Mouse (Mus musculus): ENCODE data around the gene Sgsh. TPM values are rescaled to one million over a fixed set of nuclear protein-coding genes. Genes with fewer than 3 reads are reported as not detected.
"Not testable (repeated sequence)": the region's sequence is repeated elsewhere in the genome, so short reads cannot be mapped to it uniquely, and the experiment has no call there.

The Sgsh gene
- polyA plus RNA-seq (2012; rRNA removed) = 8.2 and 11.6 TPM in 2 replicates

DNA sequence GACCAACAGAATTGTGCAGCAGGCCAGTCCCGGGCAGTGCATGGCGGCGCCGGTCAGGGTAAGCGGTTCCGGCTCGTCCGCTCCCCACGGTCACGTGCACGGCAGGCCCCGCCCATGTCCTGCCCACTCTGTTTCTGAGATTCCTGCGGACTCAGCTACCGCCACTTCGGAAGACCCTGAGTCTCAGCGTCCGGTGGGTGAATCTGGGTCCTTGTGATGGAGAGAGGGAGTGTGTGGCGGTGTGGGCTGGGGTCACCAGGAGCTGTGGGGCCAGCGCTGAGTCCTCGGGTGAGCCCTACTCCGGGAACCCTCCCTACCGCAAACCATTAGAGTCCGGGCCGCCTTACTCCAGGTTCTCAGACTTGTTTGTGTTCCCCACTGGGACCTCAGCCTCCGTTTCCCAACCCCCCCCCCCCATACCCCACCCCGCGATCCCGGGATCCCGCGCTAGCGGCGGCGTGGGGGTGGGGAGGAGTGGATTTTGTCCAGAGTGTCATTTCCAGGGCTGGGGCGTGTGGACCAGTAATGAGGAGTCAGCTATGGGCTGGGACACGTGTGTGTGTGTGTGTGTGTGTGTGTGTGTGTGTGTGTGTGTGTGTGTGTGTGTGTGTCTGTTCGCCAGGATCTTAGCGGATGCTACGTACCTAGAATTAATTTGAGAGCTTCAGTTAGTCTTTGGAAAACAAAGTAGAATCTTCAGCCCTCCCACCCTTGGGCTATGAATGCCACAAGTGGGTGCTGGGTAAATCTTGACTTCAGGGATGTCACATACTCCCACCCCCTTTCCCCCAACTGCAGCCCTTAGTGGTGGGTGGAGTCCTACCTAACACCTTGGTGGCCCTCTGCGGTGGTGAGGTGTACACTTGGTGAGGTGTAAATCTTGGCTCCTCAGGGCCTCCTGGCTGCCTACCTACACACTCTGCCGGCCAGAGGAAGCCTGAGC lies at the start of gene Sgsh, which contains the start of gene Slc26a11:
Sgsh (minus strand) TSS at position 94 of the 943 bp plus-strand sequence.
Slc26a11 (plus strand) TSS at position 115 of the 943 bp plus-strand sequence.
- DNase-seq (ENCODE audit: low spot score) = peak; percentile 78

DNA sequence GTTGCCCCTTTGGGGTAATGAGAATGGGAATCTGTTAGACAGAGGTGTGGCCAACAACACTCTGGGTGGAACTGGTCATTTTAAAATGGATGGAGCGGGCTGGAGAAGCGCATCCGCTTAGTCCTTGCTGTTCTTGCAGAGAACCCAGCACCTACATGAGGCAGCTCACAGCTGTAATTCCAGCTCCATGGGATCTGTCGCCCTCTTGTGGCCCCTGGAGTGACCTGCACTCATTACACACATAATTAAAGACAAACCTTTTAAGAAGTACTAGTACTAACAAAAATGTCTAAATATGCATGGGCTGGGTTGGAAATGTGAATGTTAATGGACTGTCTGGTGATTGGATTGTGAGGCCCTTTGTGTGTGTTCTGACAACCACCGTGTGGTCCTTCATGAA lies 49.3 kb upstream of the Sgsh start:
- no peak for DNase-seq (ENCODE audit: low spot score)

DNA sequence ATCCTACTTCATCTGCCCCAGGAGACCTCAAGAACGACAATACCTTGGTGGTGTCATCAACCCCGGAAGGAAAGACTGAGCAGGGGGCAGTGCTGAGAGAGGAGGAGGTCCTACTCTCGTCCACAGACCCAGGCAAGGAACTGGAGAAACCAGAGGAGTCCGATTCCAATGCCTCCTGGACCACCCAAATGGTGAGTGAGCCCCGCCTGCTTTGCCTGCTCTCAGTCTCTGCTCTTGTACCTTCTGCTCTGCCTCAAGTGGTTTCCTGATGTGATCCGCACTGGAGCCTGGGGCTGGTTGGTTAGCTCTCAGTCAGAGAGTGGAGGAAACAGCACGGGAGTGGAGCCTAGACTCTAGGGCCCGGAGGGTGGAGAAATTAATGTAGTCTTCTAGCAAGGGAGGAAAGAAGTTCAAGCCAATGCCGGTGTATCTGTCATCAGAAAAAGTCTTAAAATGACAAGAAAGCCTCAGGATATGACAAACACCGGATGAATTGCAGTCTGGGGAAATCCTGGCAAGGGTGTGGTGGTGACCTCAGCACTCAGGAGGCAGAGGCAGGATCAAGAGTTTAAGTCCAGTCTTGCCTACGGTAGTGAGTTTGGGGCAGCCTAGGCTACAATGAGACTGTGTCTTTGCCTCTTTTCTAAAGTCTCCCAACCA lies 47.3 kb upstream of the Sgsh start:
- DNase-seq (ENCODE audit: low spot score) = no peak

DNA sequence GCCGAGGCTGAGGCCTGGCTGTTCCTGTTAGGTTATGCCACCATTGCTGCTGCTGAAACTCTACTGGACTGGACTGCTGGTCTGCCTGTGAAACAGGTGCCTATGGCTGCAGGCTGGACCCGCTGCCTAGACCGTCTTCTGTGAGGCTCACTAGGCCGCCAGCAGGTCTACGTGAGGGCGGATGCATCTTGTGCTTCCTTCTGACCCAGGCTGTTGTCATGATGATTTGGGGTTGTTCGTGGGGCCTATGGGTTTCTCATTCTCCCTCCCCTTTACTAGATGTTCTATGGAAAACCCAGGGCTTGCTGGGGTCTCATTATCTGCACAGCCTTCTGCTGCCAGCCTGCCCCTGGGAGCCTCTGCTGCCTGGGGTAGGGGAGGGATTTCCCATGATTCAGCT lies 41.1 kb upstream of the Sgsh start:
- DNase-seq (ENCODE audit: low spot score) = no peak

DNA sequence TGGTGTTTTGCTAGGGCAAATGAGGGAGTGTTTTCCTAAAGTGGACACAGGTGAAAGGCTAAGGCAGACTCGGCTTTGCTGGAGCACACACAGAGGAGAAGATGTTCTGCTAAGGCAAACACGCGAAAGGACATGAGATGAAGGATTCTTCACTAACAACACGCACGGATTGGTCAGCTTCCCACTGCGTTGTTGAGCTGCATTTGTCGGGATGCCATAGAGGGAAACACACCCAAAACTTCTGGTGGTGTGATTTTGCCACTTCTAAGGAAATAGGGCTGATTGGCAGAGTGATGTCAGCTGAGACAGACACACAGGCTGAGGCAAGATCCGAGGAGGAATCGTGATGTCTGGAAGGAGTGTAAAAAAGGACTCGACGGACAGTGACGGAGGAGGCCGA lies 40.6 kb upstream of the Sgsh start:
- DNase-seq (ENCODE audit: low spot score) = no peak

DNA sequence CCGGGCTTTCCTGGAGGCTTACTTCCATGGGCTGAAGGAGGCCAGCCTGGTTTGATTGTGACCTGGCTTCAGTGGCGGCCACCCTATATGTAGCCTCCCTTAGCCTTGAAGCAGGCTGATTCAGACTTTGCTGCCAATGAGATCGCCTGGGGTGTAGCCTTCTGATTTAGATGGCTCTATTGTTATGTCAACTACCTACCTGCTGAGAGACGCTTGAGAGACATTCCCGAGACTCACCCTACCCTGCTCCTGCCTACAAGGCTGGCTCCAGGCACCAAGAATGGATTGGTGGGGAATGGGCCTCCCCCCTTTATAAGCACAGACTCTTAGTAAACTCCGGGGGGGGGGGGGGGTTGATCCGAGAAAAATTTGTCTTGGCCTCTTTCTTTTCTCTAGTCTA lies 40.1 kb upstream of the Sgsh start:
- DNase-seq (ENCODE audit: low spot score) = no peak

DNA sequence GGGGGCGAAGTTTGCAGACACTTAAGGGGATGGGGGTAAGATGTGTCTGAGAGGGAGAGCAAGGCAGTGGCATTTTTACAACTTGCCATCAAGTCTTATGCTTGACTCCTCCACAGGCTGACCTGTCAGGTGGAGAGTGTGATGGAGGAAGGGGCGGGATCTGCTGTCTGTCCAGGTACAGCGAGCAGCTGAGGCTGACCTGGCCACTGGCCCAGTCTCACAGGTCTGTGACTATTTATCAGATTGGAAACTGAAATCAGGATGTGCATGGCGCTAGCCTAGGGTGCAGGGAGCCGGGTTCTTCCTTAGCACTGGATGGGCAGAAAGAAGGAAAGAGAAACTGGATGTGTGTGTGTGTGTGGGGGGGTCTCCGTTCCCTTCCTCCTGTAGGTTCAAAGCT lies 38.9 kb upstream of the Sgsh start:
- no peak for DNase-seq (ENCODE audit: low spot score)

DNA sequence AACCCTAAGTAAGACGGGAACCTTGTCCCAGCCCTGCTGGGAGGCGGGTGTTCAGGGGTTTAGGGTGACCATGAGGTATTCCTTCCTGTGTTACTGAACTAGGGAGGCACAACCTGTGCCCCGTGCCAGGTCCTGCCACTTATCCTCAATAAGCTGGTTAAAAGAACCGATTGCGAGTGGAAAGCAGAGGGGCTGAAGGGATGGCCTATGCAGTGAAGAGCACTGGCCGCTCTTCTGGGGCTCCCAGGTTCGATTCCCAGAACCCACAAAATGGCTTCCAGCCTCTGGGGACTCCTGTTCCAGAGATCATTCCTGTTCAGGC lies 38.1 kb upstream of the Sgsh start:
- DNase-seq (ENCODE audit: low spot score) = no peak

DNA sequence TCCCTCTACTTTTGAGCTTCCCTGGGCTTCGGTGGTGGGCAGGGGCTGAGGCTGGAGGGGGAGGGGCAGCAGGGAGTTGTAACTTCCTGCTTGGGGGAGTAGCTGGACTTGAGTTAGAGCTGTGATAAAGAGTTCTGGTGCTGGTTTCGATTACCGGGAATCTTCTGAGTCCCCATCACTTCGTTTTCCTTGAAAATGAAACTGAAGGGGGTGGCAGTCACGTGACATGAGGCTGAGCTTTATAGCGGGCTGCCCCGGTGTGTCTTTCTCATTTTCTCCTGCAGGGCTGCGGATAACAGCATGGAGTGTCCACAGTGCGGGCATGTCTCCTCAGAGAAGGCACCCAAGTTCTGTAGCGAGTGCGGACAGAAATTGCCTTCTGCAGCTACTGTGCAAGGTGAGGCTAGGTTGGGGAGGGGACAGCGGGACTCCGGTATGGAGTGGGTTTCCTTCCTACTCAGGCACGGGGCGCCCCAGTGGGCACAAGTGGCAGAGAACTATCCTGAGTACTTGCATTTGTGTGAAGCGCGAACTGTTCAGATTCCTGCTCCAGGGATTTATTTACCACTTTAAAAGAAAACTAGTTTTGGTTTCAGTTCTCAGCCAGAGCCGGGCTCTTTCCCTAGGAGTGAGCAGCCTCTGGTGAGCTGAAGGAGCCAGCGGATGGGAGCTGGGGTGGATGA lies 37.6 kb upstream of the Sgsh start, which contains the start of gene Rnf213:
Rnf213 (plus strand) TSS at position 301 of the 683 bp plus-strand sequence.
- DNase-seq (ENCODE audit: low spot score) = peak; percentile 38

DNA sequence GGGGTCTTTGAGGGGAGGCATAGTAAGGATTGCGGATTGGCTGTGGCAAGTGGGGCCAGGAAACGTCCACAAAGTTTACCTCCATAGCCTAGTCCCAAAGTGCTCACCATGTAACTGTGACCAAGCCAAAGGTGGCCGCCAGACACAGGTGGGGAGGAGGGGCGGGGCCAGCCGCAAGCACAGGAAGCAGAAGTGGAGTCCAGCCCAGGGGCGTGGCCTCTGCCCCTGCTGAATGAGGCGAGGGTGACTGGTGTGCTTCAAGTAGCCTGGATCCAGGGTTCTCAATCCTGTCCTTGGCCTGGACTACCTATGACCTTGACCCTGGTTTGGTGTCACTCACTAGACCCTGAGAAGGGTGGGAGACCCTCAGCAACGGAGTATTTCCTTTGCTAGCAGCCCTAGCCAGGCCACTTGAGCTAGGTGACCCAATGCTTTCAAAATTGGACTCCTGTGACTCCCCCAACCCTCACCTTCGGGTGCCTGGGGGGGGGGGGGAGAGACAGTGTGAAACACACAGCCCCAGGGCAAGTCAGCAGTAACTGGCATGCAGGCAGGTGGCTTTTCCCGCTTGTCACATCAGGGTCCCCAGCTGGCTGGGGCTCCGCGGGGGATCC lies 36.8 kb upstream of the Sgsh start:
- peak; percentile 49 for DNase-seq (ENCODE audit: low spot score)

DNA sequence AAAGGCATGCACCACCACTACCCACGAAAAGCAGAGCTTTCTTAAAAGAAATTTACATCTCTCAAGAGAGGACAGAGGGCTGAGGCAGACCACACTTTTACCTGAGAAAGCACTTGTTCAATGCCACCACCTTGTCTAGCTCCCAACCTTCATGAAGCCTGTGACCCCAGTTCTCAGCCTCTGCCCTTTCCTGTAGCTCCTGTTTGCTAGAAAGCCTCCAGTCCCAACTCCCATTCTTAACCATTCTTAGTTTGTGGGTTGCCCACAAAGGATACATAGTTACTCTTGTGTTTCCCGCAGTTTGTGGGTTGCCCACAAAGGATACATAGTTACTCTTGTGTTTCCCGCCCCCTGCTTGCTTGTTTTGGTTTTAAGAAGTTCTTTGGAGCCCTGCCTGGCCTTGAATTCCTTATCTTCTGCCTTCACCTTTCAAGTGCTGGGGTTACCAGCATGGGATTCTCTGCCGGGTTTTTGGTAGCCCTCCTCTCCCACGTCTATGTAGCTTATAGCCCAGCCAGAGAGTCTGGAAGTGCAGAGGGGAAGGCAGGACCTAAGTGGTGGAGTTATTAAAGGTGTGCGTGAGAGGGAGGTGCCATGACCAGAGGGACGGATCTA lies 36.2 kb upstream of the Sgsh start:
- DNase-seq (ENCODE audit: low spot score) = no peak

DNA sequence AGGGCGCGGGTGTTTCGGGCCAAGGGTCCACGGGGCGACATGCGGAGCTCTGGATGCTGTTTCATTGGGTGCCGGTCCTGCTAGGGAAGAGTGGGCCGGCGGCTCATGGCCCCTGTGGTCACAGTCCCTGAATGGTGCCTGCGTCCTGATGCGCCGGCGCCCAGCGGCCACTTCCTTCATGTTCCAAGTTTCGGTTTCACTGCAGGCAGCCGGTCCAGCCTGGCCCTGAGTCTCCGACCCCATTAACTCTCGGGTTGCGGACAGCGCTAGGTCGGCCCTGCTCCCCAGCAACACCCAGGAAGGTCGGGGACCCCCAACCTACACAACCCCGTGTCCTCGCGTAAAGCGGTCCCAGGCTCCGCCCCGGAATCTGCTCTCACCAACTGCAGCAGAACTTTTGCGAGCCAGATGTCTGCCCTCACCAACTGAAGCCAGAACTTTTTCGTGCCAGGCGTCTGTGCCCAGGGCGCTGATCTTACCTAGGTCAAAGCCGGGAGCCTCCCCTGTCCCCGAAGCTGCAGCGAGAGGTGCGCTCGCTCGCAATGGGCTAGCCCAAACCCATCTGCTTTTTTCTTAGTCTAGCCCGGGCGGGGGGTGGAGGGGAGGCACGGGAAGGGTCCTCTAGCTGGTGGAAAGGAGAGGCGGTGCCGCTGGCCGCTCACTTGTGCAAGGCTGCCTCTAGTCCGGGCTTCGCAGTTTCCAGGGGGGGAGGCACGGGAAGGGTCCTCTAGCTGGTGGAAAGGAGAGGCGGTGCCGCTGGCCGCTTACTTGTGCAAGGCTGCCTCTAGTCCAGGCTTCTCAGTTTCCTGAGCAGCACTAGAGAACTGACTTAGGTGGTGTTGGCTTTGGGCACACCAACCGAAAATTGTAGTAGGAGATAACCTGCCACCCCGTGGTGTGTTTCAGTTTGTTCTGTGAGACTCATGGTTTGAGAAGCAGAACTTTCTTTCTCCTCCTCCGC lies 35.2 kb upstream of the Sgsh start:
- DNase-seq (ENCODE audit: low spot score) = peak; percentile 69

DNA sequence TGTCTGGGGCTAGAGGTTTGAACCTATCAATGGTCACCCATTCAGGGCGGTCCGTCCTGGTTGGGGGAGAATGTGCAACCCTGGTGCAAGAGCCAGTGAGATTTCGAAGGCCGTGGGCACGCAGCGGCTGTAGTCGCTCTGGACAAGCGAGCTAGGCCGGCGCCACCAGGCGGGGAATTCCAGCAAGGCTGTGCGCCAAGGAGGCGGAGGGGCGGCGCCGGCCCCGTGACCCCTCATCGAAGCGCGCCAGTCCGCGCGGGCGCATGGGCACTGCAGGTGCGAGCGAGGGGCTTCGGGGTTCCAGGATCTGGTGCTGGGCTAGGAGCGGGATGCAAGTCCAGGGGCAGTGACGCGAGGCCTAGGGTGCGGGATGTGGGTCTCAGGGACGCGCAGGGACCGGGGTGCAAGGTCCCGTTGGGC lies 34.5 kb upstream of the Sgsh start:
- DNase-seq (ENCODE audit: low spot score) = peak; percentile 72

DNA sequence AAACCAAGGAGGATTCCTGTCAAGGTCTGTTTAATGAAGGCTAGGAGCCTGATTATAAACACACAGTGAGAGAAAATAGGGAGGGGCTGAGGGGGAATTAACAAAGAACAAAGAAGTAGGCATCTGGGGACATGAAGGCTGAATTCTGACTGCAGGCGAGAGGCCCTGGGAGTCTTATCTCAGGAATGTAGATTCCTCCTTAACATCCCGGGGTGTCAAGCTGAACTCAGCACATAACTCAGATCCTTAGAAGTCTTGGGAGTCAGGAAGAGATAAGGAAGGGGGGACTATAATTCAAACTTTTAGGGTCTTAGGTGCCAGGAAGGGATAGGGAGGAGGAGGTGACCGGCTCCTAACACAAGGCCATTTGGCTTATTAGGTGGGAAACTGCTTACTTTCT lies 31.9 kb upstream of the Sgsh start:
- not testable (repeated sequence) for DNase-seq (ENCODE audit: low spot score)

DNA sequence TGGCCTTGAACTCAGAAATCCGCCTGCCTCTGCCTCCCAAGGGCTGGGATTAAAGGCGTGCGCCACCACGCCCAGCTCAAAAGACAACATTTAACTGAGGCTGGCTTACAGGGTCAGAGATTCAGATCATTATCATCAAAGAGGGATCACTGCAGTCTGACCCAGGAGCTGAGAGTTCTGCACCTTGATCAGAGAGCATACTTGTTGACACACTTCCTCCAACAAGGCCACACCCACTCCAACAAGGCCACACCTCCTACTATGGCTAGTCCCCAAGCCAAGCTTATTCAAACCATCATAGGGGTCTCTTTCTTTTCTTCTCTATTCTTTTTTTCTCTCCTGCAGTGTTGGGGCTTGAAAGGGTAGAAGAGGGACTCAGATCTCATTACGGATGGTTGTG lies 31.0 kb upstream of the Sgsh start:
- no peak for DNase-seq (ENCODE audit: low spot score)

DNA sequence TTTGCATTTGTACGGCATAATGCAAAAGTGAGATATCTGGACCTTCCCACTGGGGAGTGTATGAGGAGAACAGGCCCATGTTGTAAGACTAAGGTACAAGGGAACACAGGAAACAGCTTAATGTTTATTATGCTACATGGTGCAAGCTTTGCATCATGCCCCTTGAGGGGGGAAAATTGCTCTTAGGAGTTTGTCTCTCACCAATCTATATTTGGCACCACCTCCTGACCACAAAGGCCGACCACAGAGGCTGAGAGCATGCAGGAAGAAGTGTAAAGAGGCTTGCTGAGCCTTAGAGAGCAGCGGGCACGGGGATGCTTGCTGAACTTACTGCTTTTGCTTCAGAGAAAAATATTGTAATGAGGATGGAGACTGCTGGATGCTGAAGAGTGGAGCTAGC lies 29.6 kb upstream of the Sgsh start:
- no peak for DNase-seq (ENCODE audit: low spot score)

DNA sequence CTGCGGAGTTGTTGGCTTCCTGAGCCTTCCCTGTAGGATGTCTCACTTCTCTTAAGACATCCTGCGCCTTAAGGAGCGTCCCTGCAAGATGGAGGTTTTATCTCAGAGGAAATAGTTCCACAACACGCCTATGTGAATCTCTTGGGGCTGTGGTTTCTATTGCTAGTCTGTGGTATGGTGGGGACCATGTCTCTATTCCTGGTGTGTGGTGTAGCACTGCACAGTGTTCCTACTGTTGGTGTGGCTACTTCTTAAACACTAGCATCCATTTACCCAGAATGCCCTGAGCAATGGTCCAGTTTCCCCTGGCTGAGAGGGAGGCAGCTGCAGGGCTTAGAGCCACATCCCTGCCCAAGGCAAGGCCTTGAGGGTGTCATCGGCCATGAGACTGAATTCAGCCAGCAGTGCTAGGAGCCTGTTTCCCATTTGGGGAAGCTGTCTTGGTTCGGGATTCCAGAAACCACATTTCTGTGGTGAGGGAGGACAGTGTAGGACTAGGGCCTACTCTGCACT lies 27.1 kb upstream of the Sgsh start:
- no peak for DNase-seq (ENCODE audit: low spot score)

DNA sequence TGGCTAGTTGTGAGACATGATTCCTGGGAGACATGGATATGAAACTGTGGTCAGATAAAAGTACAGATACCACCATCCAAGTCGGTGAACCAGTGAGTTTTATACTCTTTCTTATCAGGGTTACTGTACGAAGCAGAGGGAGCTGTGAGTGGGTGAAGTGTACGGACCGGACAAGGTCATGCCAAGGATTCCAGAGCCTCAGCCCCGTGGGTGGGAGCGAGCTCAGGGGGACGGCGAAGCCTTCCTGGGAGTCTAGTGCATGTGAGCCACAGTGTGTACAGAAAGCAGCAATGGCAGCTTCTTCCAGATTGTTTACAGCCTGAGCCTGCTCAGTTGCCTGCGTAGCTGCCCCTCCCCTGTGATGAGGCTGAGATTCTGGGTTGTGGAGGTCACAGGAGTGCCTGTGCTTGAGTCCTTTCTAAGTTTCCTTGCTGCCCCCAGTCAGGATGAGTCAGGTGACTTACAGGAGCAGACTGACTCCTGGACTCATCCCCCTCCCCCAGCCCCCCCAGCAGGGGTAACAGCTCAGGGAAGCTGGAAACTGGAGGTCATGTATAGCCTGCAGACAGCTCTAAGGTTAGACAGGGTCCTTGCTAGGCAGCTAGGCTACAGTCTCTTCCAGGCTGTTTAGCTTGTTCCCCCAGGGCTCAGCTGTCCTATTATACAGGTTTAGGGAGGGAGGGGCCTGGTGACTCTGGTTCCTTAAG lies 26.4 kb upstream of the Sgsh start:
- no peak for DNase-seq (ENCODE audit: low spot score)

DNA sequence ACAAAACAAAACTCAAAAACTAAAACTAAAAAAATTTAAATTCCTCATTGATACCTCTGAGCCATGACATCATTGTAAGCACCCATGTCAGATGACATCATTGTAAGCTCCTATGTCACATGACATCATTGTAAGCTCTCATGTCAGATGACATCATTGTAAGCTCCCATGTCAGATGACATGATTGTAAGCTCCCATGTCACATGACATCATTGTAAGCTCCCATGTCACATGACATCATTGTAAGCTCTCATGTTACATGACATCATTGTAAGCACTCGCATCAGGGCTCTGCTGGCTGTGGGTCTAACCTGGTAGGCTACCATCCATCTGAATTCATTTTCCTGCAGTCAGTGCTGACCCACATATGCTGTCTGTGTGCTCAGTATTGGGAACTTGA lies 23.2 kb upstream of the Sgsh start:
- DNase-seq (ENCODE audit: low spot score) = no peak

DNA sequence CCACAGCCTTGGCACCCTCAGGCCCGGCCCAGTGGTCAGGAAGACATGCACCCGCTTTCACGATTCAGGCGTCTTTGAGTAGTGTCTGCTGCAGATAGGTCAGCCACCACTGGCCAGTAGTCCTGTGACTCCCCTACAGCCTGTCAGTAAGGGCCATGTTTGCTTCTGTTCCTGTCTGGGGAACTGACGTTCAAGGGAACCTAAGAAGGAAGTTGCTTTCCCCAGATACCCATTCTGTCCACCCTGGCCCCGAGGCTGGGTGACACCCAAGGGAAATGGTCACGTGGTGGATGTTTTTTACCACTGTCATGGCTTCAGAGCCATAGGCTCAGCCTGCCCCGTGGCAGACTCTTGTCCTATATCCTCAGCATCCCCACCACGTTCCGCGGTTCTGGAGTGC lies 22.0 kb upstream of the Sgsh start:
- no peak for DNase-seq (ENCODE audit: low spot score)
